Mouse (Mus musculus): ENCODE results near the gene Arpc3.

DNA sequence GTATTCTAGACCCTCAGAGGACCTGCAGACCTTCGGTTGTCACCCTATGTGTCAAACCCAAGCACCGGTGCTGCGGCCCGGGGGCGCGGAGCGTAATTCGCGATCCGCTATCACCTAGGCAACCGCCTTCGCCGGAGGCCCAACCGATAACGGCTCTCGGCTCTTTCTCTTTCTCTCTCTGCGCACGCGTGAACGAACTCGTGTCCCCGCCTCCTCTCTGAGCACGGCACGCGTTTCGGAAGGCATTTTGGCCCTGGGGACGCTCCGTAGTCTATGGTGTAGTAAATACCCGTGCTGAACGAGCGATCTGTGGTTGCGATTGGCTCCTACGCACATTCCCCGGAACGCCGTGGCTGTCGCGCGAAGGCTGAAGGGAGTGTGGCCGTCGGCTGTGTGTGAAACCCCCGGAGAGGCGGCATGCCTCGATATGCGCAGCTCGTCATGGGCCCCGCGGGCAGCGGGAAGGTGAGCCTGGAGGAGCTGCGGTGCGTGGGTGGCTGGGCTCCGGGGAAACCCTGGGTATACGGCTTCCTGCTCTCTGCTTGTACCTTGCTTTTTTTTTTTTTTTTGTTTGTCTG lies 19.4 kb upstream of the Arpc3 start, which contains the start of gene Fam216a:
- TF ChIP-seq POLR2A (IDR thresholded peaks at IDR 0.05; ENCODE audit: insufficient read depth, low read depth, low read length) (peak; percentile 57; the same call in 1 of the 2 replicates), CTCF (IDR thresholded peaks at IDR 0.05; ENCODE audit: insufficient read depth, low read depth, low read length) (no peak)
